Mouse (Mus musculus) ovary, postnatal 36 days (tissue): ENCODE measurements around the gene Igf2.

Source experiments
- DNase-seq: peaks from one replicate; pipeline ENCODE4 v3.0.0; 2022; ENCODE audit warnings: low spot score, mixed read lengths

The Igf2 gene

GRCm38 (mm10) chr7:142666659-142667058, at the start of gene Igf2:
Gene Igf2 (minus strand): TSS chr7:142666816.
- DNase-seq, result no peak

- peak; percentile 8 for DNase-seq
These were observed 48.3 kb upstream of the Igf2 start for GRCm38 (mm10) chr7:142714783-142715498.

- no peak for DNase-seq
These were observed 40.3 kb upstream of the Igf2 start for GRCm38 (mm10) chr7:142706873-142707272.

GRCm38 (mm10) chr7:142699334-142699860, 32.8 kb upstream of the Igf2 start:
- DNase-seq, result no peak

DNA sequence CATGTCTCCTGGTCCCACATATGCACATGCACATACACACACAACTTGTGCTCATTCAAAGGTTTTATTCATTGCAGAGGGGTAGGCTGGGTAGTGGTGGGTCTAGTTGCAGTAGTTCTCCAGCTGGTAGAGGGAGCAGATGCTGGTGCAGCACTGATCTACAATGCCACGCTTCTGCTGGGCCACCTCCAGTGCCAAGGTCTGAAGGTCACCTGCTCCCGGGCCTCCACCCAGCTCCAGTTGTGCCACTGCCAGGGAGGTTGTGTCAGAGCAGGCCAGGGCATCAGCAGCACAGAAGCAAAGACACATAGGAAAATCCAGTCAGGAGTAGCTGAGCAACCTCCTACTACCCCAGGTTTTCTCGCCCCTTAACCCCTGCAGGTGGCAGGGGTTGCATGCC, 12.0 kb upstream of the Igf2 start:
- DNase-seq, result no peak

- no peak for DNase-seq
These were observed 9.0 kb upstream of the Igf2 start for GRCm38 (mm10) chr7:142675644-142676043.

- no peak for DNase-seq
These were observed 8.5 kb upstream of the Igf2 start for GRCm38 (mm10) chr7:142675141-142675540.

- DNase-seq, result no peak
These were observed 5.5 kb upstream of the Igf2 start for GRCm38 (mm10) chr7:142672120-142672519.

GRCm38 (mm10) chr7:142671067-142671466, 4.5 kb upstream of the Igf2 start:
- DNase-seq, result no peak

GRCm38 (mm10) chr7:142669751-142670625, 3.4 kb upstream of the Igf2 start, which contains the start of gene Gm49394:
Gene Gm49394 (minus strand): TSS chr7:142669942.
- no peak for DNase-seq

GRCm38 (mm10) chr7:142668328-142668727, 1.7 kb upstream of the Igf2 start:
- DNase-seq, result no peak

DNA sequence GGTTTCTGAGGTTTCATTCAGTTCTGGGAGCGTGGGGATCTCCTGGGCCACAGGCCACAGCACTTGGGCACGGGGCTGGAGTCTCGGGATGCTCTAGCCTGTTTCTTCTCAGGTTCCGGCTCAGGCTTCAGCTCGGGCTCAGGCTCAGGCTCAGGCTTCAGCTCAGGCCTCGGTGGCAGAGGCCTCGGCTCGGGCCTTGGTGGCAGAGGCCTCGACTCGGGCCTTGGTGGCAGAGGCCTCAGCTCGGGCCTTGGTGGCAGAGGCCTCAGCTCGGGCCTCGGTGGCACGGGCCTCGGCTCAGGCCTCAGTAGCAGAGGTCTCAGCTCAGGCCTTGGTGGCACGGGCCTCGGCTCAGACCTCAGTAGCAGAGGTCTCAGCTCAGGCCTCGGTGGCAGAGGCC, 905 bp upstream of the Igf2 start:
- no peak for DNase-seq

- no peak for DNase-seq
These were observed 507 bp downstream of the Igf2 start for GRCm38 (mm10) chr7:142666109-142666508.

DNA sequence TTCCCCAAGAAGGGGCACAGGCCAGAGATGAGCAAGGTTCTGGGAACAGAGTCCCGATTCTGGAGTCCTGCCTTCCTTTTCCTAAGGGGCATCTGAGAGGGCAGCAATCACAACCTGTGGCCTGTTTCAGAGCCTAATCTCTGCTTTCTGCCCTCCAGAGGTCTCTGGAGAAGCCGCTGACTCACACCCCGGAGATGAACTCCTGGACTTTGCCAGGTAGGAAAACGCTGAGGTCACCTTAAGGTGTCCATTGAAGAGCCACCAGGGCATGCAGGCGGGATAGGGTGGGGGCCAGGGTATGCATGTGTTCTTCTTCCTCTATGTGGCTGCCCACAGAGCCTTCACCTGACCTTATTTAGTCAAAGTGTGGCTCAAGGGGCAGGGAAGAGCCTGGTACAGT, 1.3 kb downstream of the Igf2 start:
- no peak for DNase-seq

- DNase-seq, result no peak
These were observed 2.1 kb downstream of the Igf2 start for GRCm38 (mm10) chr7:142664465-142665029.

DNA sequence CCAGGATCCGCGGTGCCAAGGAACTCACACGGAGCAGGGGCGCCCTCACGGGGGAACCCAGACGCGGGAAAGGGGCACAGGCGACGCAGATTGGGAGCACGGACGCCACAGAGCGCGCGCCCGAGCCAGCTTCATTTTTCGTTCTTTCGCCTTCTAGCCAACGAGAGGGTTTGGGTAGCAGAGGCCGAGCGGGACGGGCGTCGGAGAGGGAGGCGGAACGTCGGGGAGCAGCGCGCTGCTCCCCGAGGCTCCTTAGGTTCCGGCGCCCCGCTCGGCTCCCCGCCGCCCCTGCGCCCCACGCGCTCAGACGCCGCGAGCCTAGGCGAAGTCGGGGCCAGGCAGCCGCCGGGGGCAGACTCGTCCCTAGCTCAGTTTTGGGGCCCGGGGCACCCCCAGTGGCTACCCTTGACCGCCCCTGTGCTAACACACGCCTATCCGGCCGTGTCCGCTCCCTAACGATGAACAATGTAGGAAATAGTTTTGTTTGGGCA, 2.6 kb downstream of the Igf2 start:
- DNase-seq, result no peak

GRCm38 (mm10) chr7:142663151-142663550, 3.5 kb downstream of the Igf2 start:
- no peak for DNase-seq

- no peak for DNase-seq
These were observed 4.8 kb downstream of the Igf2 start for GRCm38 (mm10) chr7:142661811-142662210.

DNA sequence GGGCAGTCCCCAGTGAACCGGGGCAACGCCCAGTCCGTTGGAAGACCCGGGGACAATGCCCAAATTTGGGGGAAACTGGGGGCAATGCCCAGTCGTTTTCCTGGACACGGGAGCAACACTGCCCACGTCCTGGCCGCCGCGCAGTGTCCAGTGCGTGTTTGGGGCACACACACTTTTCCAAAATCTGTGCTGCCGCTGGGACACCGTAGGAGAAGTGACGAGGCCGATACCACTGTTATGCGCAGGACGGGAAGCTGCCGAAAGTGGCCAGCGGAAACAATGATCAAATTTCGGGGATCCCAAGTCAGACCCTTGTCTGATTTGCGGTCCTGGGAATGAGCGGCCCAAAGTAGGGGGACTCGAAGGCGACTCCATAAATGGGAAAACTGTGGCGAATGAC, 5.6 kb downstream of the Igf2 start:
- no peak for DNase-seq

DNA sequence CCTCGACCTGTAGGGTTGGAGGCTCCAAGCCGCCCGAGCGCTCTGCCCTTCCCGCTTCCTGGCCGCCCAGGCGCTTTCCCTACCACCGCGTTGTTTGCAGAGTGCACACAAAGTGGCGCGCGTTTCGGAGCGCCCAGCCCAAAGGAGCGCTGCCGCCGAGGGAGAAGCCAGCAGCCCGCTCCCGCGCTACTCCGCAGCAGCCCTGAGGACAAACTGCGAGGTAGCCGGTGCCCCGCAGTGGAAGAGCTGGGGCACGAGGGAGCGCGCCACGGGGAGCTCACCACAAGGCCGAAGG, 6.0 kb downstream of the Igf2 start:
- no peak for DNase-seq

- DNase-seq, result peak; percentile 4
These were observed 6.6 kb downstream of the Igf2 start for GRCm38 (mm10) chr7:142659767-142660650.
